Mouse (Mus musculus) effector memory CD4-positive, alpha-beta T cell, adult 7 months (primary cell): ENCODE measurements around the gene Gm14288. TPM values are rescaled to one million over a fixed set of nuclear protein-coding genes. Genes with fewer than 3 reads are reported as not detected.

Experiments
- polyA plus RNA-seq: library from polyadenylated mRNA; unstranded; fragments of 100-300 nt; shearing (Covaris generic); gene quantifications from one replicate; pipeline ENCODE4 v1.2.1, GENCODE M21; 2017

Gene Gm14288
- 0.21 TPM for polyA plus RNA-seq

GRCm38 (mm10) chr2:175800993-175801392 is at the start of gene Gm14288:
Gene Gm14288 (minus strand): TSS chr2:175801093.

GRCm38 (mm10) chr2:175741237-175741636 is 59.7 kb downstream of the Gm14288 start, which contains the start of gene Gm2007:
Gene Gm2007 (plus strand): TSS chr2:175741537.

Other genes starting within 250 kb of the Gm14288 start
- gene Gm11007, start 157.1 kb downstream of the Gm14288 start, polyA plus RNA-seq: not detected
- gene Zfp969, start 97.4 kb downstream of the Gm14288 start, polyA plus RNA-seq: not detected
- not detected for gene Gm2007, start 59.6 kb downstream of the Gm14288 start, polyA plus RNA-seq
- 5.5 TPM for gene Gm6710, start 68.1 kb upstream of the Gm14288 start, polyA plus RNA-seq
- gene Zfp966, start 130.0 kb upstream of the Gm14288 start, polyA plus RNA-seq: 1.4 TPM
- 4.0 TPM for gene Gm2026, start 164.2 kb upstream of the Gm14288 start, polyA plus RNA-seq